Mouse (Mus musculus) lung, postnatal 0 days (tissue): ENCODE results near the gene Zbtb7b.

Source experiments
- CTCF ChIP-seq: IDR thresholded peaks from 2 replicates; pipeline ENCODE4 v1.5.1; 2016; ENCODE audit warnings: antibody characterized with exemption, mild to moderate bottlenecking
- EP300 ChIP-seq: IDR thresholded peaks from 2 replicates; pipeline ENCODE4 v1.6.1; 2016; ENCODE audit warnings: antibody characterized with exemption, mild to moderate bottlenecking, control low read depth

GRCm38 (mm10) chr3:89393605-89394004 lies 971 bp downstream of the Zbtb7b start:
- TF ChIP-seq EP300, result peak; percentile 43; the same call in 1 of the 2 replicates
- no peak for TF ChIP-seq CTCF
